Mouse (Mus musculus) forelimb bud, embryonic 11.5 days (tissue): ENCODE results near the gene Prpmp5.
"Not testable (repeated sequence)": the region's sequence is repeated elsewhere in the genome, so short reads cannot be mapped to it uniquely, and the experiment has no call there.

Experiments
- DNase-seq: peaks from one replicate; pipeline ENCODE4 v3.0.0-alpha.2; 2012; ENCODE audit warnings: low read depth, low spot score

The Prpmp5 gene

GRCm38 (mm10) chr6:132314657-132315056, at the start of gene Prpmp5:
Prpmp5 (minus strand) TSS chr6:132314757.
- not testable (repeated sequence) for DNase-seq

- not testable (repeated sequence) for DNase-seq
Observed at GRCm38 (mm10) chr6:132364034-132364433, 49.5 kb upstream of the Prpmp5 start, which contains the start of gene Gm8882. Gm8882 (minus strand) TSS chr6:132364134.
